Mouse (Mus musculus): ENCODE results near the gene Ccdc12. TPM values are rescaled to one million over a fixed set of nuclear protein-coding genes. Genes with fewer than 3 reads are reported as not detected.
A peak's percentile ranks its signal among the peaks of the same experiment; 100 is the strongest.

The Ccdc12 gene
- polyA plus RNA-seq, 1 experiment from 2014 or later = 174 TPM

- 19% methylated on average over 14 of the region's 14 CpGs for WGBS
- Histone ChIP-seq H3K27me3 (replicated peaks; ENCODE audit: low read depth, poor library complexity, severe bottlenecking) (peaks cover 37% of the 10 kb centered on the region), H3K4me1 (peaks cover 60% of the 10 kb centered on the region), H3K36me3 (replicated peaks) (no peaks in the 10 kb centered on the region), H3K9me3 (no peaks in the 10 kb centered on the region), H3K4me3 (peak overlapping the region; percentile 84), H3K27ac (replicated peaks) (peak overlapping the region; percentile 82)
- DNase-seq (ENCODE audit: low spot score) = no peak
Observed at GRCm38 (mm10) chr9:110652963-110653654, 3.2 kb upstream of the Ccdc12 start.

GRCm38 (mm10) chr9:110653655-110654461 lies 2.4 kb upstream of the Ccdc12 start, which contains the start of gene Nbeal2:
TSS of gene Nbeal2 (minus strand) at chr9:110654161.
- H3K36me3 ChIP-seq (replicated peaks) = peaks cover 2% of the 10 kb centered on the region
- DNase-seq (ENCODE audit: low spot score) = peak; percentile 93
- peak within 1 kb of the TSS; percentile 82 for H3K27ac ChIP-seq (replicated peaks)
- WGBS = under 1% methylated on average over 75 of the region's 75 CpGs
- H3K4me1 ChIP-seq = peaks cover 60% of the 10 kb centered on the region
- H3K9me3 ChIP-seq = no peaks in the 10 kb centered on the region
- peak within 1 kb of the TSS; percentile 84 for H3K4me3 ChIP-seq
- peaks cover 37% of the 10 kb centered on the region for H3K27me3 ChIP-seq (replicated peaks; ENCODE audit: low read depth, poor library complexity, severe bottlenecking)

GRCm38 (mm10) chr9:110654726-110655650 lies 1.3 kb upstream of the Ccdc12 start:
- H3K4me1 ChIP-seq = peaks cover 57% of the 10 kb centered on the region
- WGBS = 82% methylated on average over 19 of the region's 19 CpGs
- peak overlapping the region; percentile 84 for H3K4me3 ChIP-seq

GRCm38 (mm10) chr9:110655651-110656007 lies 674 bp upstream of the Ccdc12 start:
- Histone ChIP-seq H3K9me3 (no peaks in the 10 kb centered on the region), H3K4me1 (peaks cover 57% of the 10 kb centered on the region), H3K27ac (replicated peaks) (peak overlapping the region; percentile 98), H3K27me3 (replicated peaks; ENCODE audit: low read depth, poor library complexity, severe bottlenecking) (peaks cover 33% of the 10 kb centered on the region), H3K36me3 (replicated peaks) (peaks cover 10% of the 10 kb centered on the region), H3K4me3 (peak overlapping the region; percentile 79)
- no peak for DNase-seq (ENCODE audit: low spot score)
- WGBS = 81% methylated on average over 10 of the region's 10 CpGs

More at GRCm38 (mm10) chr9:110654726-110655650, 1.3 kb upstream of the Ccdc12 start:
- DNase-seq (ENCODE audit: low spot score) = no peak
- H3K9me3 ChIP-seq = no peaks in the 10 kb centered on the region
- peak overlapping the region; percentile 82 for H3K27ac ChIP-seq (replicated peaks)
- H3K27me3 ChIP-seq (replicated peaks; ENCODE audit: low read depth, poor library complexity, severe bottlenecking) = peaks cover 37% of the 10 kb centered on the region
- H3K36me3 ChIP-seq (replicated peaks) = peaks cover 10% of the 10 kb centered on the region

- Histone ChIP-seq H3K9me3 (no peaks in the 10 kb centered on the region), H3K36me3 (replicated peaks) (peaks cover 10% of the 10 kb centered on the region), H3K4me1 (peaks cover 47% of the 10 kb centered on the region), H3K27me3 (replicated peaks; ENCODE audit: low read depth, poor library complexity, severe bottlenecking) (peaks cover 14% of the 10 kb centered on the region), H3K4me3 (peak overlapping the region; percentile 79), H3K27ac (replicated peaks) (peak overlapping the region; percentile 98; the same call in 1 of the 2 replicates)
- no peak for DNase-seq (ENCODE audit: low spot score)
- WGBS = 88% methylated on average over 13 of the region's 13 CpGs
Observed at GRCm38 (mm10) chr9:110657474-110658078, 1.3 kb downstream of the Ccdc12 start.

GRCm38 (mm10) chr9:110659521-110659920 lies 3.2 kb downstream of the Ccdc12 start:
- 92% methylated on average over 12 of the region's 12 CpGs for whole genome bisulfite sequencing
- DNase-seq (ENCODE audit: low spot score) = no peak
- H3K36me3 ChIP-seq (replicated peaks) = peaks cover 10% of the 10 kb centered on the region
- H3K27me3 ChIP-seq (replicated peaks; ENCODE audit: low read depth, poor library complexity, severe bottlenecking) = no peaks in the 10 kb centered on the region
- no peaks in the 10 kb centered on the region for H3K9me3 ChIP-seq
- peaks cover 27% of the 10 kb centered on the region for H3K4me1 ChIP-seq
- H3K27ac ChIP-seq (replicated peaks) = no peak overlapping the region
- no peak overlapping the region for H3K4me3 ChIP-seq

- WGBS = 87% methylated on average over 2 of the region's 2 CpGs
- H3K9me3 ChIP-seq = no peaks in the 10 kb centered on the region
- no peak overlapping the region for H3K4me3 ChIP-seq
- DNase-seq (ENCODE audit: low spot score) = no peak
- H3K27me3 ChIP-seq (replicated peaks; ENCODE audit: low read depth, poor library complexity, severe bottlenecking) = no peaks in the 10 kb centered on the region
- H3K36me3 ChIP-seq (replicated peaks) = peaks cover 10% of the 10 kb centered on the region
- peaks cover 25% of the 10 kb centered on the region for H3K4me1 ChIP-seq
- H3K27ac ChIP-seq (replicated peaks) = no peak overlapping the region
Observed at GRCm38 (mm10) chr9:110660208-110660607, 3.9 kb downstream of the Ccdc12 start.

GRCm38 (mm10) chr9:110660856-110661612 lies 4.7 kb downstream of the Ccdc12 start:
- H3K27me3 ChIP-seq (replicated peaks; ENCODE audit: low read depth, poor library complexity, severe bottlenecking) = no peaks in the 10 kb centered on the region
- peaks cover 25% of the 10 kb centered on the region for H3K4me1 ChIP-seq
- DNase-seq (ENCODE audit: low spot score) = no peak
- no peak overlapping the region for H3K4me3 ChIP-seq
- 87% methylated on average over 7 of the region's 7 CpGs for WGBS
- H3K27ac ChIP-seq (replicated peaks) = no peak overlapping the region
- peaks cover 10% of the 10 kb centered on the region for H3K36me3 ChIP-seq (replicated peaks)
- H3K9me3 ChIP-seq = no peaks in the 10 kb centered on the region

- no peaks in the 10 kb centered on the region for H3K9me3 ChIP-seq
- H3K27me3 ChIP-seq (replicated peaks; ENCODE audit: low read depth, poor library complexity, severe bottlenecking) = no peaks in the 10 kb centered on the region
- H3K4me3 ChIP-seq = no peak overlapping the region
- peaks cover 26% of the 10 kb centered on the region for H3K4me1 ChIP-seq
- H3K36me3 ChIP-seq (replicated peaks) = peaks cover 10% of the 10 kb centered on the region
- H3K27ac ChIP-seq (replicated peaks) = no peak overlapping the region
- DNase-seq (ENCODE audit: low spot score) = no peak
- 84% methylated on average over 1 of the region's 1 CpGs for WGBS
Observed at GRCm38 (mm10) chr9:110662844-110663243, 6.5 kb downstream of the Ccdc12 start.

- H3K27me3 ChIP-seq (replicated peaks; ENCODE audit: low read depth, poor library complexity, severe bottlenecking) = no peaks in the 10 kb centered on the region
- DNase-seq (ENCODE audit: low spot score) = peak; percentile 38
- no peaks in the 10 kb centered on the region for H3K9me3 ChIP-seq
- peaks cover 24% of the 10 kb centered on the region for H3K4me1 ChIP-seq
- no peak overlapping the region; the same call in 1 of the 2 replicates for H3K27ac ChIP-seq (replicated peaks)
- 32% methylated on average over 4 of the region's 4 CpGs for WGBS
- no peak overlapping the region for H3K4me3 ChIP-seq
- no peaks in the 10 kb centered on the region; the same call in 1 of the 2 replicates for H3K36me3 ChIP-seq (replicated peaks)
Observed at GRCm38 (mm10) chr9:110665912-110666311, 9.6 kb downstream of the Ccdc12 start.

- Histone ChIP-seq H3K9me3 (no peaks in the 10 kb centered on the region), H3K4me1 (peaks cover 24% of the 10 kb centered on the region), H3K4me3 (no peak overlapping the region), H3K27me3 (replicated peaks; ENCODE audit: low read depth, poor library complexity, severe bottlenecking) (no peaks in the 10 kb centered on the region), H3K36me3 (replicated peaks) (no peaks in the 10 kb centered on the region; the same call in 1 of the 2 replicates), H3K27ac (replicated peaks) (no peak overlapping the region; the same call in 1 of the 2 replicates)
- WGBS = 42% methylated on average over 8 of the region's 8 CpGs
- DNase-seq (ENCODE audit: low spot score) = no peak
Observed at GRCm38 (mm10) chr9:110666374-110666773, 10.1 kb downstream of the Ccdc12 start.

Data from embryonic facial prominence, embryonic 10.5 days (tissue).